Mouse (Mus musculus) brain, embryonic 14.5 days (tissue): ENCODE measurements around the gene Dph2. TPM values are rescaled to one million over a fixed set of nuclear protein-coding genes. Genes with fewer than 3 reads are reported as not detected.
A peak's percentile ranks its signal among the peaks of the same experiment; 100 is the strongest.

Source experiments
- DNase-seq: peaks from one replicate; pipeline ENCODE4 v3.0.0-alpha.2; 2011; ENCODE audit warnings: low read depth
- CTCF ChIP-seq: fragments of 200-500 bp; IDR thresholded peaks from 2 replicates; pipeline ENCODE4 v1.5.1; 2012; ENCODE audit warnings: inconsistent platforms, mild to moderate bottlenecking, moderate library complexity, borderline replicate concordance; ENCODE audit not compliant: insufficient read depth, insufficient read length; ENCODE audit errors: extremely low read depth
- POLR2A ChIP-seq: fragments of 200-500 bp; IDR thresholded peaks from 2 replicates; pipeline ENCODE4 v1.6.1; 2012; ENCODE audit warnings: mild to moderate bottlenecking, inconsistent platforms, borderline replicate concordance; ENCODE audit not compliant: poor library complexity, insufficient read depth, insufficient read length, severe bottlenecking; ENCODE audit errors: extremely low read depth
- polyA plus RNA-seq: library from polyadenylated mRNA; depleted of rRNA; stranded (reverse); fragments of >200 nt; gene quantifications from 2 replicates; pipeline ENCODE4 v1.2.3, GENCODE M21; 2012

The Dph2 gene
- polyA plus RNA-seq, 1 experiment: 22.7 TPM

- TF ChIP-seq CTCF: no peak
- no peak for TF ChIP-seq POLR2A
- DNase-seq: no peak
Observed at GRCm38 (mm10) chr4:117917847-117918246, 26.0 kb upstream of the Dph2 start.

GRCm38 (mm10) chr4:117917402-117917801 lies 25.6 kb upstream of the Dph2 start:
- TF ChIP-seq POLR2A (no peak), CTCF (no peak)
- DNase-seq: no peak

- no peak for DNase-seq
- TF ChIP-seq CTCF: no peak
- no peak for TF ChIP-seq POLR2A
Observed at GRCm38 (mm10) chr4:117916386-117916785, 24.6 kb upstream of the Dph2 start.

- DNase-seq: no peak
- TF ChIP-seq POLR2A: no peak
- no peak for TF ChIP-seq CTCF
Observed at GRCm38 (mm10) chr4:117915489-117916105, 23.8 kb upstream of the Dph2 start.

GRCm38 (mm10) chr4:117914591-117915442 lies 23.0 kb upstream of the Dph2 start, which contains the start of gene Ipo13:
TSS of gene Ipo13 (minus strand) at chr4:117914999.
- DNase-seq: peak; percentile 98
- no peak for TF ChIP-seq CTCF
- peak; percentile 67 for TF ChIP-seq POLR2A

- DNase-seq: no peak
- TF ChIP-seq POLR2A: no peak
- no peak for TF ChIP-seq CTCF
Observed at GRCm38 (mm10) chr4:117914031-117914430, 22.2 kb upstream of the Dph2 start.

- DNase-seq: peak; percentile 40
- no peak for TF ChIP-seq CTCF
- no peak for TF ChIP-seq POLR2A
Observed at GRCm38 (mm10) chr4:117913421-117913820, 21.6 kb upstream of the Dph2 start.

- TF ChIP-seq POLR2A (no peak), CTCF (no peak)
Observed at GRCm38 (mm10) chr4:117912685-117913273, 20.9 kb upstream of the Dph2 start.

GRCm38 (mm10) chr4:117912131-117912561 lies 20.3 kb upstream of the Dph2 start:
- TF ChIP-seq CTCF (no peak), POLR2A (no peak)
- DNase-seq: no peak

More at GRCm38 (mm10) chr4:117912685-117913273, 20.9 kb upstream of the Dph2 start:
- DNase-seq: no peak

- TF ChIP-seq POLR2A (no peak), CTCF (no peak)
- peak; percentile 93 for DNase-seq
Observed at GRCm38 (mm10) chr4:117908834-117909453, 17.1 kb upstream of the Dph2 start.

- TF ChIP-seq CTCF: no peak
- TF ChIP-seq POLR2A: no peak
- DNase-seq: no peak
Observed at GRCm38 (mm10) chr4:117906196-117906595, 14.4 kb upstream of the Dph2 start.

GRCm38 (mm10) chr4:117904761-117905160 lies 12.9 kb upstream of the Dph2 start:
- DNase-seq: no peak
- TF ChIP-seq CTCF: no peak
- TF ChIP-seq POLR2A: no peak

GRCm38 (mm10) chr4:117904094-117904493 lies 12.3 kb upstream of the Dph2 start:
- no peak for TF ChIP-seq POLR2A
- TF ChIP-seq CTCF: no peak
- no peak for DNase-seq
